Mouse (Mus musculus) ES-E14 (cell line): ENCODE results near the gene Csrnp3.

Experiments used
- CHD2 ChIP-seq: IDR thresholded peaks from 2 replicates; pipeline ENCODE4 v1.6.1; 2014; ENCODE audit warnings: mild to moderate bottlenecking, low read depth, low read length, inconsistent platforms
- HCFC1 ChIP-seq: IDR thresholded peaks from 2 replicates; pipeline ENCODE4 v1.6.1; 2012; ENCODE audit warnings: low read length, inconsistent platforms, borderline replicate concordance; ENCODE audit not compliant: insufficient read depth
- ZC3H11A ChIP-seq: IDR thresholded peaks from 2 replicates; pipeline ENCODE4 v1.6.1; 2012; ENCODE audit warnings: low read depth, mild to moderate bottlenecking, inconsistent platforms, low read length, borderline replicate concordance

DNA sequence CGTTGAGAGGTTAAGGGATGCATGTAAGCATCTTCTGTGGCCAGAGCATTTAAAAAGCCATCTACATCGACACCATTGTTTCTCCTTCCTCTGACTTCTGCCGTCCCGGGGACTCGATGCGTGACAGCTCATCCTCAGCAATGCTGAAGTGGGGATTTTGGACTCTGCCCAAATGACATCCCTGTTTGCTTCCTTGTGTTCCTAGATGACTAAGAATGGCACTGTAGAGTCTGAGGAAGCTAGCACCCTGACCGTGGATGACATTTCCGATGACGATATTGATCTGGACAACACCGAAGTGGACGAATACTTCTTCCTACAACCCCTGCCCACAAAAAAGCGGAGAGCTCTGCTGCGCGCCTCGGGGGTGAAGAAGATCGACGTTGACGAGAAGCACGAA is 173.7 kb downstream of the Csrnp3 start:
- TF ChIP-seq ZC3H11A (no peak), CHD2 (no peak), HCFC1 (no peak)
